Mouse (Mus musculus) forebrain, embryonic 15.5 days (tissue): Measurements from ENCODE around the gene Slc1a2. TPM values are rescaled to one million over a fixed set of nuclear protein-coding genes. Genes with fewer than 3 reads are reported as not detected.

Source experiments
- ATAC-seq: fragments of 200-750 bp; cut with Nextera tagmentation; replicated peaks from 2 replicates; pipeline ENCODE4 v1.8.0; 2017; ENCODE audit warnings: mild to moderate bottlenecking, moderate TSS enrichment, moderate library complexity
- H3K27ac ChIP-seq: fragments of 300-500 bp; sonication (generic); replicated peaks from 2 replicates; pipeline ENCODE4 v1.5.1; 2015; ENCODE audit warnings: mild to moderate bottlenecking, inconsistent platforms
- H3K27me3 ChIP-seq: fragments of 300-500 bp; sonication (generic); 2 replicates; pipeline ENCODE4 v1.6.1; 2015; ENCODE audit warnings: inconsistent platforms
- H3K36me3 ChIP-seq: fragments of 300-500 bp; sonication (generic); 2 replicates; pipeline ENCODE4 v1.6.1; 2015; ENCODE audit warnings: mild to moderate bottlenecking, inconsistent platforms
- H3K4me1 ChIP-seq: fragments of 300-500 bp; sonication (generic); 2 replicates; pipeline ENCODE4 v1.6.1; 2015; ENCODE audit warnings: inconsistent platforms
- H3K4me2 ChIP-seq: fragments of 300-500 bp; sonication (generic); replicated peaks from 2 replicates; pipeline ENCODE4 v1.6.1; 2015; ENCODE audit warnings: mild to moderate bottlenecking, inconsistent platforms
- H3K4me3 ChIP-seq: fragments of 300-500 bp; sonication (generic); 2 replicates; pipeline ENCODE4 v1.5.1; 2015; ENCODE audit warnings: mild to moderate bottlenecking, inconsistent platforms
- H3K9ac ChIP-seq: fragments of 300-500 bp; sonication (generic); replicated peaks from 2 replicates; pipeline ENCODE4 v1.6.1; 2015; ENCODE audit warnings: mild to moderate bottlenecking, inconsistent platforms
- H3K9me3 ChIP-seq: fragments of 300-500 bp; sonication (generic); 2 replicates; pipeline ENCODE4 v1.6.1; 2016; ENCODE audit warnings: inconsistent platforms
- WGBS: fragments of 180-500 bp; shearing (Covaris S2); methylation state at CpG from one replicate; pipeline ENCODE4 v1.1.7; 2015; ENCODE audit warnings: mixed read lengths; 5-methylcytosine and 5-hydroxymethylcytosine counted together
- polyA plus RNA-seq: library from polyadenylated mRNA; unstranded; fragments of >200 nt; fragmentation: Nextera tagmentation; extraction: Ambion mirVana; gene quantifications from 2 replicates; pipeline ENCODE4 v1.2.1, GENCODE M21; 2015

Gene Slc1a2
- polyA plus RNA-seq, 1 experiment from 2014 or later, result 11.4 TPM

GRCm38 (mm10) chr2:102730386-102730785, 71.9 kb downstream of the Slc1a2 start:
- Histone ChIP-seq H3K9me3 (no peaks in the 10 kb centered on the region), H3K36me3 (no peaks in the 10 kb centered on the region), H3K4me2 (no peak overlapping the region), H3K4me3 (no peak overlapping the region), H3K27ac (peak overlapping the region; percentile 14), H3K9ac (no peak overlapping the region), H3K27me3 (no peaks in the 10 kb centered on the region), H3K4me1 (peaks cover 17% of the 10 kb centered on the region)
- ATAC-seq, result peak; percentile 38
- WGBS, result 45% methylated on average over 5 of the region's 5 CpGs

GRCm38 (mm10) chr2:102730788-102731187, 72.3 kb downstream of the Slc1a2 start:
- peak overlapping the region; percentile 14 for H3K27ac ChIP-seq

GRCm38 (mm10) chr2:102733128-102733527, 74.7 kb downstream of the Slc1a2 start:
- WGBS, result 77% methylated on average over 4 of the region's 4 CpGs

More at GRCm38 (mm10) chr2:102730788-102731187, 72.3 kb downstream of the Slc1a2 start:
- no peak overlapping the region for H3K4me3 ChIP-seq
- H3K9ac ChIP-seq, result no peak overlapping the region
- ATAC-seq, result peak; percentile 46
- WGBS, result 32% methylated on average over 8 of the region's 8 CpGs
- H3K9me3 ChIP-seq, result no peaks in the 10 kb centered on the region
- H3K4me1 ChIP-seq, result peaks cover 17% of the 10 kb centered on the region
- no peak overlapping the region for H3K4me2 ChIP-seq
- no peaks in the 10 kb centered on the region for H3K27me3 ChIP-seq
- H3K36me3 ChIP-seq, result no peaks in the 10 kb centered on the region

GRCm38 (mm10) chr2:102734055-102734454, 75.6 kb downstream of the Slc1a2 start:
- ATAC-seq, result no peak
- no peaks in the 10 kb centered on the region for H3K27me3 ChIP-seq
- no peak overlapping the region for H3K4me2 ChIP-seq
- H3K9ac ChIP-seq, result no peak overlapping the region
- no peaks in the 10 kb centered on the region for H3K9me3 ChIP-seq
- no peak overlapping the region for H3K27ac ChIP-seq
- 89% methylated on average over 3 of the region's 3 CpGs for WGBS
- H3K4me3 ChIP-seq, result no peak overlapping the region
- H3K4me1 ChIP-seq, result peaks cover 17% of the 10 kb centered on the region
- H3K36me3 ChIP-seq, result no peaks in the 10 kb centered on the region

More at GRCm38 (mm10) chr2:102733128-102733527, 74.7 kb downstream of the Slc1a2 start:
- Histone ChIP-seq H3K9ac (no peak overlapping the region), H3K27ac (no peak overlapping the region), H3K4me1 (peaks cover 17% of the 10 kb centered on the region), H3K27me3 (no peaks in the 10 kb centered on the region), H3K4me2 (no peak overlapping the region), H3K36me3 (no peaks in the 10 kb centered on the region), H3K4me3 (no peak overlapping the region), H3K9me3 (no peaks in the 10 kb centered on the region)
- ATAC-seq, result 0 out of 2 replicates have a peak, but pooled peaks have one; percentile 12

GRCm38 (mm10) chr2:102735031-102735430, 76.6 kb downstream of the Slc1a2 start:
- no peak overlapping the region for H3K4me2 ChIP-seq
- H3K36me3 ChIP-seq, result no peaks in the 10 kb centered on the region
- H3K9me3 ChIP-seq, result no peaks in the 10 kb centered on the region
- no peak for ATAC-seq
- H3K4me3 ChIP-seq, result no peak overlapping the region
- no peak overlapping the region for H3K9ac ChIP-seq
- WGBS, result 56% methylated on average over 2 of the region's 2 CpGs
- peaks cover 17% of the 10 kb centered on the region for H3K4me1 ChIP-seq
- H3K27me3 ChIP-seq, result no peaks in the 10 kb centered on the region
- H3K27ac ChIP-seq, result no peak overlapping the region

GRCm38 (mm10) chr2:102735811-102736210, 77.4 kb downstream of the Slc1a2 start:
- WGBS, result 94% methylated on average over 9 of the region's 9 CpGs
- Histone ChIP-seq H3K27ac (no peak overlapping the region), H3K9me3 (no peaks in the 10 kb centered on the region), H3K36me3 (no peaks in the 10 kb centered on the region), H3K4me1 (peaks cover 11% of the 10 kb centered on the region; the same call in 1 of the 2 replicates), H3K4me3 (no peak overlapping the region), H3K27me3 (no peaks in the 10 kb centered on the region), H3K9ac (no peak overlapping the region), H3K4me2 (no peak overlapping the region)
- no peak for ATAC-seq

- no peak for ATAC-seq
- no peak overlapping the region for H3K9ac ChIP-seq
- 0 out of 2 replicates have a peak, but pooled peaks cover 4% of the 10 kb centered on the region for H3K4me1 ChIP-seq
These were observed 78.0 kb downstream of the Slc1a2 start for GRCm38 (mm10) chr2:102736490-102736889.

GRCm38 (mm10) chr2:102738852-102739251, 80.4 kb downstream of the Slc1a2 start:
- H3K27me3 ChIP-seq, result no peaks in the 10 kb centered on the region
- H3K9me3 ChIP-seq, result no peaks in the 10 kb centered on the region
- H3K4me2 ChIP-seq, result no peak overlapping the region
- no peaks in the 10 kb centered on the region for H3K36me3 ChIP-seq
- no peak overlapping the region for H3K27ac ChIP-seq
- H3K4me3 ChIP-seq, result no peak overlapping the region
- H3K4me1 ChIP-seq, result no peaks in the 10 kb centered on the region
- ATAC-seq, result no peak
- H3K9ac ChIP-seq, result no peak overlapping the region
- 85% methylated on average over 1 of the region's 1 CpGs for WGBS

More at GRCm38 (mm10) chr2:102736490-102736889, 78.0 kb downstream of the Slc1a2 start:
- Histone ChIP-seq H3K9me3 (no peaks in the 10 kb centered on the region), H3K4me2 (no peak overlapping the region), H3K27me3 (no peaks in the 10 kb centered on the region), H3K36me3 (no peaks in the 10 kb centered on the region), H3K4me3 (no peak overlapping the region), H3K27ac (no peak overlapping the region)
- WGBS, result 89% methylated on average over 5 of the region's 5 CpGs

GRCm38 (mm10) chr2:102742685-102743084, 84.2 kb downstream of the Slc1a2 start:
- no peak for ATAC-seq
- peaks cover 16% of the 10 kb centered on the region for H3K4me1 ChIP-seq
- H3K9me3 ChIP-seq, result no peaks in the 10 kb centered on the region
- H3K4me2 ChIP-seq, result no peak overlapping the region
- no peak overlapping the region for H3K9ac ChIP-seq
- no peaks in the 10 kb centered on the region for H3K36me3 ChIP-seq
- no peaks in the 10 kb centered on the region for H3K27me3 ChIP-seq
- H3K4me3 ChIP-seq, result no peak overlapping the region
- no peak overlapping the region for H3K27ac ChIP-seq
- WGBS, result 59% methylated on average over 5 of the region's 5 CpGs

- ATAC-seq, result no peak
- Histone ChIP-seq H3K4me2 (no peak overlapping the region), H3K36me3 (no peaks in the 10 kb centered on the region), H3K9ac (no peak overlapping the region), H3K27me3 (no peaks in the 10 kb centered on the region), H3K4me3 (no peak overlapping the region), H3K4me1 (peaks cover 16% of the 10 kb centered on the region), H3K9me3 (no peaks in the 10 kb centered on the region), H3K27ac (no peak overlapping the region)
- 63% methylated on average over 10 of the region's 10 CpGs for WGBS
These were observed 85.6 kb downstream of the Slc1a2 start for GRCm38 (mm10) chr2:102743918-102744696.

- 5% methylated on average over 7 of the region's 7 CpGs for WGBS
These were observed 86.9 kb downstream of the Slc1a2 start for GRCm38 (mm10) chr2:102745259-102745906.

GRCm38 (mm10) chr2:102747758-102748157, 89.3 kb downstream of the Slc1a2 start:
- Histone ChIP-seq H3K4me3 (no peak overlapping the region), H3K4me2 (no peak overlapping the region), H3K27me3 (no peaks in the 10 kb centered on the region), H3K4me1 (peaks cover 16% of the 10 kb centered on the region), H3K9me3 (no peaks in the 10 kb centered on the region), H3K36me3 (no peaks in the 10 kb centered on the region), H3K27ac (no peak overlapping the region), H3K9ac (no peak overlapping the region)
- 80% methylated on average over 3 of the region's 3 CpGs for WGBS
- ATAC-seq, result no peak

More at GRCm38 (mm10) chr2:102745259-102745906, 86.9 kb downstream of the Slc1a2 start:
- ATAC-seq, result peak; percentile 92
- no peak overlapping the region for H3K9ac ChIP-seq
- H3K9me3 ChIP-seq, result no peaks in the 10 kb centered on the region
- H3K36me3 ChIP-seq, result no peaks in the 10 kb centered on the region
- peak overlapping the region; percentile 39 for H3K27ac ChIP-seq
- peak overlapping the region; percentile 29 for H3K4me2 ChIP-seq
- H3K4me3 ChIP-seq, result no peak overlapping the region
- peaks cover 16% of the 10 kb centered on the region for H3K4me1 ChIP-seq
- H3K27me3 ChIP-seq, result no peaks in the 10 kb centered on the region
